Mouse (Mus musculus): ENCODE measurements at regions not wholly inside any gene's neighbourhood (a gene's known extent, or its start where the extent isn't known, plus 50 kb on each side); places are given as distances from the start of the nearest gene placed in this dataset.

- Histone ChIP-seq H3K4me2 (ENCODE audit: low read depth) (no peak overlapping the region), H3K4me3 (no peak overlapping the region), H3K79me2 (ENCODE audit: control insufficient read depth, insufficient read depth) (no peaks in the 10 kb centered on the region), H3K27me3 (ENCODE audit: control insufficient read depth, insufficient read depth, insufficient read length) (no peaks in the 10 kb centered on the region), H3ac (ENCODE audit: control insufficient read depth, insufficient read length) (no peak overlapping the region), H3K36me3 (ENCODE audit: control insufficient read depth, insufficient read depth) (no peaks in the 10 kb centered on the region)
- no peak for TF ChIP-seq POLR2AphosphoS2 (IDR thresholded peaks at IDR 0.05; ENCODE audit: insufficient read length, low read depth)
- no peak for TF ChIP-seq POLR2A (IDR thresholded peaks at IDR 0.05; ENCODE audit: insufficient read length, low read depth)
- TF ChIP-seq CEBPB (IDR thresholded peaks at IDR 0.05; ENCODE audit: insufficient read depth, poor library complexity, severe bottlenecking) = no peak
- TF ChIP-seq USF1 (IDR thresholded peaks at IDR 0.05; ENCODE audit: low read depth) = no peak
- no peak for TF ChIP-seq SRF (IDR thresholded peaks at IDR 0.05; ENCODE audit: control insufficient read depth, insufficient read length, low read depth)
Measured at GRCm38 (mm10) chr2:169360272-169360671, 227.3 kb downstream of the Gm11011 start.

GRCm38 (mm10) chr2:169357400-169357799 lies 230.1 kb downstream of the Gm11011 start:
- TF ChIP-seq TCF3 (IDR thresholded peaks at IDR 0.05; ENCODE audit: insufficient read length, low read depth) = no peak
- H3K79me2 ChIP-seq (ENCODE audit: control insufficient read depth, insufficient read depth) = no peaks in the 10 kb centered on the region
- no peaks in the 10 kb centered on the region for H3K27me3 ChIP-seq (ENCODE audit: control insufficient read depth, insufficient read depth, insufficient read length)
- no peak overlapping the region for H3ac ChIP-seq (ENCODE audit: control insufficient read depth, insufficient read length)
- H3K36me3 ChIP-seq (ENCODE audit: control insufficient read depth, insufficient read depth) = no peaks in the 10 kb centered on the region
- H3K4me3 ChIP-seq = no peak overlapping the region
- H3K4me2 ChIP-seq (ENCODE audit: low read depth) = no peak overlapping the region

GRCm38 (mm10) chr2:169351547-169351946 lies 236.0 kb downstream of the Gm11011 start:
- TF ChIP-seq MYOD1 (IDR thresholded peaks at IDR 0.05; ENCODE audit: control insufficient read depth in 1 of 3, insufficient read length in 2 of 3, low read depth in 2 of 3) (no peak), SRF (IDR thresholded peaks at IDR 0.05; ENCODE audit: control insufficient read depth, insufficient read length, low read depth) (no peak), REST (IDR thresholded peaks at IDR 0.05; ENCODE audit: insufficient read depth, insufficient read length) (no peak)
- H3ac ChIP-seq (ENCODE audit: control insufficient read depth, insufficient read length) = no peak overlapping the region

GRCm38 (mm10) chr2:169346107-169346506 lies 241.4 kb downstream of the Gm11011 start:
- Histone ChIP-seq H3K4me2 (ENCODE audit: low read depth) (no peak overlapping the region), H3K36me3 (ENCODE audit: control insufficient read depth, insufficient read depth) (no peaks in the 10 kb centered on the region), H3K79me2 (ENCODE audit: control insufficient read depth, insufficient read depth) (no peaks in the 10 kb centered on the region), H3K27me3 (ENCODE audit: control insufficient read depth, insufficient read depth, insufficient read length) (no peaks in the 10 kb centered on the region), H3ac (ENCODE audit: control insufficient read depth, insufficient read length) (no peak overlapping the region), H3K4me3 (no peak overlapping the region)
- no peak for TF ChIP-seq USF1 (IDR thresholded peaks at IDR 0.05; ENCODE audit: low read depth)
- no peak for TF ChIP-seq MAX (IDR thresholded peaks at IDR 0.05; ENCODE audit: low read depth)
- no peak for TF ChIP-seq E2F4 (IDR thresholded peaks at IDR 0.05; ENCODE audit: insufficient read depth)
- no peak for TF ChIP-seq TCF12 (IDR thresholded peaks at IDR 0.05; ENCODE audit: insufficient read depth, poor library complexity, severe bottlenecking)
- TF ChIP-seq TCF3 (IDR thresholded peaks at IDR 0.05; ENCODE audit: insufficient read length, low read depth) = no peak
- TF ChIP-seq SRF (IDR thresholded peaks at IDR 0.05; ENCODE audit: control insufficient read depth, insufficient read length, low read depth) = no peak
- no peak for TF ChIP-seq POLR2A (IDR thresholded peaks at IDR 0.05; ENCODE audit: insufficient read length, low read depth)
- no peak for TF ChIP-seq CEBPB (IDR thresholded peaks at IDR 0.05; ENCODE audit: insufficient read depth, poor library complexity, severe bottlenecking)
- no peak for TF ChIP-seq MYOD1 (IDR thresholded peaks at IDR 0.05; ENCODE audit: control insufficient read depth in 1 of 3, insufficient read length in 2 of 3, low read depth in 2 of 3)
- no peak for TF ChIP-seq REST (IDR thresholded peaks at IDR 0.05; ENCODE audit: insufficient read depth, insufficient read length)

More at GRCm38 (mm10) chr2:169351547-169351946, 236.0 kb downstream of the Gm11011 start:
- H3K27me3 ChIP-seq (ENCODE audit: control insufficient read depth, insufficient read depth, insufficient read length) = no peaks in the 10 kb centered on the region
- H3K79me2 ChIP-seq (ENCODE audit: control insufficient read depth, insufficient read depth) = no peaks in the 10 kb centered on the region
- no peaks in the 10 kb centered on the region for H3K36me3 ChIP-seq (ENCODE audit: control insufficient read depth, insufficient read depth)
- H3K4me2 ChIP-seq (ENCODE audit: low read depth) = no peak overlapping the region
- H3K4me3 ChIP-seq = no peak overlapping the region

GRCm38 (mm10) chr2:169319521-169319920 lies 268.0 kb downstream of the Gm11011 start:
- no peak overlapping the region for H3K4me2 ChIP-seq (ENCODE audit: low read depth)
- TF ChIP-seq MYOG (IDR thresholded peaks at IDR 0.05; ENCODE audit: control insufficient read depth in 1 of 3, insufficient read depth in 1 of 3, insufficient read length in 2 of 3, low read depth in 2 of 3) (no peak), MAX (IDR thresholded peaks at IDR 0.05; ENCODE audit: low read depth) (no peak), MYOD1 (IDR thresholded peaks at IDR 0.05; ENCODE audit: control insufficient read depth in 1 of 3, insufficient read length in 2 of 3, low read depth in 2 of 3) (no peak), TCF12 (IDR thresholded peaks at IDR 0.05; ENCODE audit: insufficient read depth, poor library complexity, severe bottlenecking) (no peak), TCF3 (IDR thresholded peaks at IDR 0.05; ENCODE audit: insufficient read length, low read depth) (no peak), POLR2A (IDR thresholded peaks at IDR 0.05; ENCODE audit: insufficient read length, low read depth) (no peak), POLR2AphosphoS2 (IDR thresholded peaks at IDR 0.05; ENCODE audit: insufficient read length, low read depth) (no peak), REST (IDR thresholded peaks at IDR 0.05; ENCODE audit: insufficient read depth, insufficient read length) (no peak)
- H3K36me3 ChIP-seq (ENCODE audit: control insufficient read depth, insufficient read depth) = no peaks in the 10 kb centered on the region
- H3ac ChIP-seq (ENCODE audit: control insufficient read depth, insufficient read length) = no peak overlapping the region
- H3K79me2 ChIP-seq (ENCODE audit: control insufficient read depth, insufficient read depth) = no peaks in the 10 kb centered on the region
- H3K27me3 ChIP-seq (ENCODE audit: control insufficient read depth, insufficient read depth, insufficient read length) = no peaks in the 10 kb centered on the region
- no peak overlapping the region for H3K4me3 ChIP-seq

- H3K4me3 ChIP-seq = no peak overlapping the region
- no peaks in the 10 kb centered on the region for H3K36me3 ChIP-seq (ENCODE audit: control insufficient read depth, insufficient read depth)
- TF ChIP-seq REST (IDR thresholded peaks at IDR 0.05; ENCODE audit: insufficient read depth, insufficient read length) = no peak
- no peak for TF ChIP-seq TCF3 (IDR thresholded peaks at IDR 0.05; ENCODE audit: insufficient read length, low read depth)
- TF ChIP-seq TCF12 (IDR thresholded peaks at IDR 0.05; ENCODE audit: insufficient read depth, poor library complexity, severe bottlenecking) = no peak
- TF ChIP-seq USF1 (IDR thresholded peaks at IDR 0.05; ENCODE audit: low read depth) = no peak
- no peak for TF ChIP-seq MAX (IDR thresholded peaks at IDR 0.05; ENCODE audit: low read depth)
- no peak for TF ChIP-seq E2F4 (IDR thresholded peaks at IDR 0.05; ENCODE audit: insufficient read depth)
- no peak for TF ChIP-seq CEBPB (IDR thresholded peaks at IDR 0.05; ENCODE audit: insufficient read depth, poor library complexity, severe bottlenecking)
- no peak for TF ChIP-seq POLR2AphosphoS2 (IDR thresholded peaks at IDR 0.05; ENCODE audit: insufficient read length, low read depth)
- TF ChIP-seq SRF (IDR thresholded peaks at IDR 0.05; ENCODE audit: control insufficient read depth, insufficient read length, low read depth) = no peak
- no peak overlapping the region for H3ac ChIP-seq (ENCODE audit: control insufficient read depth, insufficient read length)
- no peaks in the 10 kb centered on the region for H3K79me2 ChIP-seq (ENCODE audit: control insufficient read depth, insufficient read depth)
- H3K4me2 ChIP-seq (ENCODE audit: low read depth) = no peak overlapping the region
- H3K27me3 ChIP-seq (ENCODE audit: control insufficient read depth, insufficient read depth, insufficient read length) = no peaks in the 10 kb centered on the region
Measured at GRCm38 (mm10) chr2:169314396-169314930, 273.1 kb downstream of the Gm11011 start.

All from myocyte (in vitro differentiated cells).